Mouse (Mus musculus) skeletal muscle tissue, adult 2 months (tissue): ENCODE measurements at regions not wholly inside any gene's neighbourhood (a gene's known extent, or its start where the extent isn't known, plus 50 kb on each side); places are given as distances from the start of the nearest gene placed in this dataset.

Experiments used
- DNase-seq: peaks from one replicate; pipeline ENCODE4 v3.0.0-alpha.2; 2012; ENCODE audit warnings: low read depth, low spot score

GRCm38 (mm10) chr14:97448617-97449016, 720.9 kb downstream of the Dach1 start:
- DNase-seq = no peak

- DNase-seq = no peak
These were observed 722.8 kb downstream of the Dach1 start for GRCm38 (mm10) chr14:97446793-97447192.

- DNase-seq = no peak
These were observed 729.2 kb downstream of the Dach1 start for GRCm38 (mm10) chr14:97440326-97440725.

DNA sequence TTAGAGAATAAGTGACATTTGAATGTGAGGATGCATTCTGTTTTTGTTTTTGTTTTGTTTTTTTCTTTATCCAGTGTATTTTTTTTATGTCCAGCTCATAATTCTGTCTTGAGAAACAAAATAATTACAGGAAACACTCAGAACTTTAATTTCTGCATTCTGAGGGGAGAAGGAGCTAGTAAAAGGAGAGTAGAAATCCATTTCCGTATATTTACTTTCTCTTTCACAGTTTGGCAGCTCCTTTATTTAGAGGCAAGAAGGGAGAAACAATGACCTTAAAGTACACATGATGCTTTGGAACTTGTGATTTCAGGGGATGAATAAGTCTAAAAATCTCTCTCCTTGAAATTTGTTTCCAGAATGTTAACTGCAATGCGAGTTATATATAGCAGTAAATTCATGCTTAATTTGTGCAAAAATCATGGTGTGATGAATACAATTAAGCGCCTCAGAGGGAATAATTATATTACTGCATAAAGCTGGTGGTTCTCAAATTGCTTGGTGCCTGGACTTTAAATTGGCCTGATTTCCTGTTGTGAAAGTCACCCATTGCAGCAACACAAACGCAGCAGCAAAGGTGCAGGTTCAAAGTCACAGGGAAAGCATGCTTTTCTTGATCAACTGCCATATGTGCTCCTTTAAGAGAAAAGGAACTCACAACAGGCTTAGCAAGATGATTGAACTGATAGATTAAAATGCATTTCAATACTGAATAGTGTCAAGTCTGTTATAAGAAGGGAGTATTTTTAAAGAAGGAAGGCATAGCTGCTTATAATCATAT, 733.9 kb downstream of the Dach1 start:
- DNase-seq = no peak

DNA sequence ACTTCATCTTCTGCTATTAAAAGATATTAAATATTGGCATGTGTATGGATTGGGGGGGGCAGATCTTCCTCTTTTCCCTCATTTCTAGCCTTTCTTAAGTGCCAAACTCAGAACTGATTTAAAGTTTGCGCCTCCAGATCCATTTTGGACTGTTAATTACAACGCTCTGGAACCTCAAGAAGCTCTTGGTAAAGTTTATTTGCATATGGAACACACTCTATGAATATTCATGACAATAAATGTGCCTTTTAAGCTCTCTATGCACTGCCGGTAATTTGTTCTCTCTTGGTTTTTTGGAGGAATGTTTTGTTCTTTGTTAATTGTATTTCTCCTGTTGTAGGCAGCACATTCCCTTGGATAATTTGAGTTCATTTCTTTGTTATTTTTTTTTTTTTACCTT, 738.3 kb downstream of the Dach1 start:
- no peak for DNase-seq

GRCm38 (mm10) chr14:97403176-97403795, 766.3 kb downstream of the Dach1 start:
- DNase-seq = no peak

- no peak for DNase-seq
These were observed 773.2 kb downstream of the Dach1 start for GRCm38 (mm10) chr14:97396385-97396784.

DNA sequence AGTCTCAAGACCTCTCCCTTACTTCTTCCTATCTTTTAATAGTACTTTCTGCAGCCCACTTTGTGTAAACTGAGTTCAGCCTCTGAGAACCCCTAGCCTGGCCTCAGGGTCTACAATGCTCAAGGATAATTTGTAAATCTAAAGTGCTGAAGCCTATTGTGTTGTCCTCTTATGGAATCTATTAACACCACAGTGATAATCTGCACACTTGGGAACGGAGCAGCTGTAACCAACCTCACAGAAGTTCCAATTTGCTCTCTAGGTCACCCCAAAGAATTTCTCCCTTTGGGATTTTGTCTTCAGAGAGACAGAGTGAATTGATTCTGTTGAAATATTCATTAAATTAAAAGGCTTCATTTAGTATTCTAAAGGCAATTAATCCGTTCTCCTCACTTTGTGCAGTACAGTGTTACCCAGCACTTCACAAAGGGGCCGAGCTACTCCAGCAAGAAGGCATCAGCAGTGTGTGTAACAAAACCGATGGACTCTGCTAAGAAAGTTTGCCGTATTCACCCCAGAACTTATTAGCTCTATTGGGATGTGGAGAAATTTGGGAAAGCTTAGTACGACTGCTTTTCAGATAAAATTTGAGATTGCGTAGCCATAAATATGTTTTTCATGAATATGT, 773.7 kb downstream of the Dach1 start:
- no peak for DNase-seq

DNA sequence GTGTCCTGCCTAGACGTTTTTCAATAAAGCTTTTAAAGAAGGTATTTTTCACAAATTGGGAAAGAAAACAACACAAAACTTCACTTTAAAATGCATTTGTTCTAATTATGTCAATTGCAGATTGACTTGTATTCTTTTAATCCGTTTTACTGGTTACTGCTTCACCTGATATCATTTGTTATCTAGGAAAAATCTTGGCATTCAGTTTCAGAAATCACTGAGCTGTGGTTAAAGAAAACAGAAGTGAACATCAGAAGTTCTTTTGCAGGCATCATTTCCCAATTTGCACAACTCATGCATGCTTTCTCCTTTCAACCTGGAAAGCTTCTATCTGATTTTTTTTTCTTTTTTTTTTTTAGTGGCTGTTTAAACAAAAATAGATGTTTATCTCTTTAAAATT, 780.6 kb downstream of the Dach1 start:
- DNase-seq = no peak

GRCm38 (mm10) chr14:97380131-97380530, 789.4 kb downstream of the Dach1 start:
- no peak for DNase-seq

GRCm38 (mm10) chr14:97356915-97357314, 812.6 kb downstream of the Dach1 start:
- no peak for DNase-seq

- DNase-seq = no peak
These were observed 821.6 kb downstream of the Dach1 start for GRCm38 (mm10) chr14:97347970-97348369.

- no peak for DNase-seq
These were observed 812.5 kb upstream of the Klhl1 start for GRCm38 (mm10) chr14:97331388-97331787.

DNA sequence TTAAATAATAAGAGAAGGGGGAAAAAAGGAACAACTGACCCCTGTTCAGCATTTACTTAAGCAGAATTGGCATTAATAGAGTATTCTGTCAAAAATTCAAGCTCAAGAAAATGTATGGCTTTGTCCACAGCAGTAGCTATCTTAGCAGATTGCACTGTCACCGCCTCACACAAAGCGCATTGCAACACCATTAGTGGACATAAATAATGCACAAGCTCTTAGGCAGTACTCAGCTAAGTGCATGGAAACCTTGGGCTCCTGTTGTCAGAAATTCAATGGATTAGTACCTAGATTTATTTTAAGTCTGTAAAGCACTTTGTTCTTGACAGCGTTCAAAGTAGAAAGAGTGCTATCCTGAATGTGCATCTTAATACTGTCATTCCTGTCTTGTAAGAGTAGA, 811.1 kb upstream of the Klhl1 start:
- no peak for DNase-seq

DNA sequence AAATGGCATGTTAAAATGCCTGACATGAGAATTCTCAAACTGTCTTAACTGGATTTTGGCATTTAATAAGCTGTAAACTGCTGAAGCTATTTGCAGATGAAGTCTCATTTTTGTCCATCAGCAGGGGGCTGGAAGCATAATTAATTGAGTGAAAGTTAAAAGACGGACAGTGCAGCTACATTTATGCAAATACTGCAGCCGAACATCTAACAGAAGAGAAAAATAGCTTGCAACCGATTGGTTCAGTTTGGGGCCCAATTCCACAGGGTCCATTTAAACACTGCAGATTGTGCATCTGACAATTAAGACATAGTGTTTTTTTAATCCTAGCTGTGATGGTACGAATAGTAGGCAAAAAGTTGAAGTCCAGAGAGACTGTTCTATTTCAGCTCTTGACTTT, 774.2 kb upstream of the Klhl1 start:
- no peak for DNase-seq

DNA sequence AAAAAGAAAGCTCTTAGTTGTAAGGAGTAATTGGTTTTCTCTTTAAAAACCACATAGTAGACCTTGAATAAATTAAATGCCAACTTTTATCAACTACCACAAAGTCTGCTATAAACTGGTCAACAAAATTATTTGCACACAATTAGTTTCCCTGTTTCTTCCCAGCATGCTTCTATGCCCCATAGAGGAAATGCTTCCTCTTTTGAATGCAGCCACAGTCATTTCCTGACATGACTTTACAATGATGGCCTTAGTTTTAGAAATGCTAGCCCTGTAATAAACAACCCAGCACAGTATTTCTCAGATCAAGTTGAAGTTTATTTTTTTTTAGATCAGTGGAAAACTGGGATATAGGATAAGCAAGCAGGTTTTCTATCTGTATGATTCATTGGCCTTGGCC, 768.5 kb upstream of the Klhl1 start:
- no peak for DNase-seq

DNA sequence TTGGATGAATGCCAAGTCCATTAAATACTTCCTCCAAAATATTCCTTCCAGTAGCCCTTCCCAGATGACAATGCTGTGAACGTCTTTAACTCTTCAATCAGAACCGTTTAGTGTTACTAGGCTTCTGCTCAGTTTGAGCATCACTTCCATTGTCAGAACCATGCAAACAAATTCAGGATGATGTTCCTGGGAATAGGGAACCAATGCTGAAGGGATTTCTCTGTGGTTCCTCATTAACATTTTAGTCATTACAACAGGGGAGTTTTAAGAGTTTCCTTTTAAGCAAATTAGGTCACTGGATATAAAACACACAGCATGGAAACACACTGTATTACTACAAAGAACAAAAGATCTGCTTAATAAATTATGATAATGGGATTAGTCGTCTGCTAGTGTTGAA, 739.6 kb upstream of the Klhl1 start:
- no peak for DNase-seq
